Mouse (Mus musculus) heart, embryonic 14.5 days (tissue): ENCODE measurements around the gene Srpk2. TPM values are rescaled to one million over a fixed set of nuclear protein-coding genes. Genes with fewer than 3 reads are reported as not detected.

Experiments
- ATAC-seq: fragments of 200-750 bp; cut with Nextera tagmentation; 2 replicates; pipeline ENCODE4 v1.8.0; 2017; ENCODE audit warnings: low read depth, moderate TSS enrichment; ENCODE audit not compliant: insufficient number of reproducible peaks, insufficient read depth, low FRiP score
- H3K27ac ChIP-seq, 2 experiments: fragments of 200-500 bp in 1 of 2; fragments of 300-500 bp in 1 of 2; sonication (generic) in 1 of 2; replicated peaks in 1 of 2; 2 replicates each; pipeline ENCODE4 v1.5.1; 2012 to 2014; ENCODE audit warnings: low read depth in 2 of 2, low read length in 2 of 2, control low read depth in 1 of 2, mild to moderate bottlenecking in 1 of 2, mixed read lengths in 1 of 2; ENCODE audit not compliant: control insufficient read depth in 1 of 2, insufficient read depth in 1 of 2
- H3K27me3 ChIP-seq: fragments of 300-500 bp; sonication (generic); 2 replicates; pipeline ENCODE4 v1.6.1; 2014; ENCODE audit warnings: mild to moderate bottlenecking, low read length, control low read depth; ENCODE audit not compliant: control insufficient read depth, insufficient read depth
- H3K36me3 ChIP-seq: fragments of 300-500 bp; sonication (generic); 2 replicates; pipeline ENCODE4 v1.6.1; 2014; ENCODE audit warnings: mild to moderate bottlenecking, control low read depth, low read length, mixed read lengths; ENCODE audit not compliant: control insufficient read depth, insufficient read depth
- H3K4me1 ChIP-seq, 2 experiments: fragments of 200-500 bp in 1 of 2; fragments of 300-500 bp in 1 of 2; sonication (generic) in 1 of 2; 2 replicates each; pipeline ENCODE4 v1.6.1; 2012 to 2014; ENCODE audit warnings: low read length in 2 of 2, control low read depth in 1 of 2, mixed read lengths in 1 of 2; ENCODE audit not compliant: control insufficient read depth in 2 of 2, insufficient read depth in 2 of 2
- H3K4me2 ChIP-seq: fragments of 300-500 bp; sonication (generic); 2 replicates; pipeline ENCODE4 v1.6.1; 2014; ENCODE audit warnings: mild to moderate bottlenecking, low read length
- H3K4me3 ChIP-seq, 2 experiments: fragments of 200-500 bp in 1 of 2; fragments of 300-500 bp in 1 of 2; sonication (generic) in 1 of 2; 2 replicates each; pipeline ENCODE4 v1.5.1; 2012 to 2014; ENCODE audit warnings: low read length in 2 of 2, mild to moderate bottlenecking in 2 of 2, control low read depth in 1 of 2, low read depth in 1 of 2, moderate library complexity in 1 of 2; ENCODE audit not compliant: control insufficient read depth in 1 of 2, insufficient read depth in 1 of 2
- H3K9ac ChIP-seq: fragments of 300-500 bp; sonication (generic); 2 replicates; pipeline ENCODE4 v1.6.1; 2014; ENCODE audit warnings: mild to moderate bottlenecking, low read length
- H3K9me3 ChIP-seq: fragments of 300-500 bp; sonication (generic); 2 replicates; pipeline ENCODE4 v1.6.1; 2016; ENCODE audit warnings: low read length, control low read depth; ENCODE audit not compliant: control insufficient read depth
- WGBS: fragments of 180-500 bp; shearing (Covaris S2); extraction: QIAGEN DNeasy Blood & Tissue Kit; methylation state at CpG from one replicate; pipeline ENCODE4 v1.1.7; 2014; 5-methylcytosine and 5-hydroxymethylcytosine counted together
- polyA plus RNA-seq: library from polyadenylated mRNA; unstranded; fragments of >200 nt; fragmentation: Nextera tagmentation; extraction: Ambion mirVana; gene quantifications from 2 replicates; pipeline ENCODE4 v1.2.1, GENCODE M21; 2014

The Srpk2 gene
- 49.6 and 50.8 TPM in 2 replicates for polyA plus RNA-seq

DNA sequence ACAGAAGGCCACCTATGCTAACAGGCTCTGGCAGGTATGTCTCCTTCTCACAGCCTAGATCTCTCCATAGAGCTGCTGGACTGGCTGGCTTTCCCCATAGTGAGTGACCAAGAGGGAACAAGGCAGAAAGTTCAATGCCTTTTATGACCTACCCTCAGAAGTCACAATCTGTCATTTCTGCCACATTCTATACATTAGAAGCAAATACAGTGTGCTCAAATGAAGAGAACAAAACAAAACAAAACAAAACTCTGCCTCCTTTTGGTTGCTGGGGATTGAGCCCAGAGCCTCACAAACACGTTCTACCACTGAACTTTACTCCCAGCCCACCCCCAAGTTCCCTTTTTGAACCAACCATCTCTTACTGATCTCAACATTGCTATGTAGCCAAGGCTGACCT lies at the start of gene Srpk2:
Gene Srpk2 (minus strand): TSS at position 101 of the 400 bp plus-strand sequence.
- 65% methylated on average over 1 of the region's 1 CpGs for WGBS
- no peak for ATAC-seq
- Histone ChIP-seq H3K9me3 (no peaks in the 10 kb centered on the region), H3K4me2 (no peak within 1 kb of the TSS), H3K27me3 (no peaks in the 10 kb centered on the region), H3K4me1 (no peaks in the 10 kb centered on the region), H3K27ac (no peak within 1 kb of the TSS), H3K4me3 (no peak within 1 kb of the TSS), H3K9ac (no peak within 1 kb of the TSS), H3K36me3 (no peaks in the 10 kb centered on the region)

- Histone ChIP-seq H3K27me3 (no peaks in the 10 kb centered on the region), H3K9ac (no peak overlapping the region), H3K4me2 (no peak overlapping the region), H3K4me3 (no peak overlapping the region), H3K4me1 (no peaks in the 10 kb centered on the region), H3K27ac (no peak overlapping the region), H3K9me3 (peaks cover 6% of the 10 kb centered on the region), H3K36me3 (no peaks in the 10 kb centered on the region)
- WGBS = 90% methylated on average over 2 of the region's 2 CpGs
- ATAC-seq = no peak
These were observed 37.5 kb upstream of the Srpk2 start for GRCm38 (mm10) chr5:23721956-23722355.

- Histone ChIP-seq H3K9ac (no peak overlapping the region), H3K27ac (no peak overlapping the region), H3K36me3 (no peaks in the 10 kb centered on the region), H3K4me2 (no peak overlapping the region), H3K27me3 (no peaks in the 10 kb centered on the region), H3K4me1 (no peaks in the 10 kb centered on the region), H3K4me3 (no peak overlapping the region), H3K9me3 (no peaks in the 10 kb centered on the region)
- 74% methylated on average over 4 of the region's 4 CpGs for WGBS
- no peak for ATAC-seq
These were observed 34.5 kb upstream of the Srpk2 start for GRCm38 (mm10) chr5:23718881-23719328.

GRCm38 (mm10) chr5:23718182-23718534 lies 33.7 kb upstream of the Srpk2 start:
- H3K4me2 ChIP-seq = no peak overlapping the region
- no peaks in the 10 kb centered on the region for H3K27me3 ChIP-seq
- H3K4me1 ChIP-seq = peaks cover 0 to under 1% of the 10 kb centered on the region in 2 experiments; a peak in 2 of 4 replicates
- no peaks in the 10 kb centered on the region for H3K9me3 ChIP-seq
- H3K9ac ChIP-seq = no peak overlapping the region
- 59% methylated on average over 1 of the region's 1 CpGs for WGBS
- no peak overlapping the region for H3K4me3 ChIP-seq
- H3K27ac ChIP-seq = no peak overlapping the region
- H3K36me3 ChIP-seq = no peaks in the 10 kb centered on the region
- ATAC-seq = no peak

DNA sequence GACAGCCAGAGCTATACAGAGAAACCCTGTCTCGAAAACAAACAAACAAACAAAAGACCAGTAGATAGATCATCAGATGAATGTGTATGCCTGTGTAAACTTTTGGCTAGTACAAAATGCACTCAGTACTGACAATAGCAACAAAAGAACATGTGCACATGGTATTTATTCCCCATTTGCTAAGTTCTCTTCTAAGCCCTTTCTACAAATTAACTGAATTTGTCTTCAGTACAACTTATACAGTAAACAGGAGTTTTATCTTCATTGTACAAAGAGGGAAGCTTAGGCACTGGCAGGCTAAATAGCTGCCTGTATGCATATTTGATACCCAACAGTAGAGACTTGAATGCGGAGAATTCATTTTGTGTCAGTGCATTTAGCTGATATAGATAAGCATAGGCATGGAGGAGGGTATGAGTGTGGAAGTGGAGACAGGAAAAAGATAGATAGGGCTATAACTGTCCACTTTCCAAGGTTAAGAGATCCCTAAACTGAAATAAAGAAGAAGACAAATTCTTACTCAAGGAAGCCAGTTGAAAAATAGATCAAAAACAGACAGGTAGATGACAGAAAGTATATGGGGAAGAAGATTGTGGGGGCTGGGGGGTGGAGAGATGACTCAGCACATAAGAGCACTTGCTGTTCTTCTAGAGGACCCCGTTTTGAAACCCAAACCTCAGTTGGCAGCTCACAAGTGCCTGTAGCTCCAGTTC lies 33.2 kb upstream of the Srpk2 start:
- H3K27me3 ChIP-seq = no peaks in the 10 kb centered on the region
- H3K9ac ChIP-seq = no peak overlapping the region
- no peak overlapping the region for H3K4me3 ChIP-seq
- WGBS = 63% methylated on average over 3 of the region's 3 CpGs
- H3K27ac ChIP-seq = no peak overlapping the region
- H3K9me3 ChIP-seq = no peaks in the 10 kb centered on the region
- H3K4me1 ChIP-seq = peaks cover 2 to 5% of the 10 kb centered on the region in 2 experiments
- no peaks in the 10 kb centered on the region for H3K36me3 ChIP-seq
- no peak for ATAC-seq
- no peak overlapping the region for H3K4me2 ChIP-seq

DNA sequence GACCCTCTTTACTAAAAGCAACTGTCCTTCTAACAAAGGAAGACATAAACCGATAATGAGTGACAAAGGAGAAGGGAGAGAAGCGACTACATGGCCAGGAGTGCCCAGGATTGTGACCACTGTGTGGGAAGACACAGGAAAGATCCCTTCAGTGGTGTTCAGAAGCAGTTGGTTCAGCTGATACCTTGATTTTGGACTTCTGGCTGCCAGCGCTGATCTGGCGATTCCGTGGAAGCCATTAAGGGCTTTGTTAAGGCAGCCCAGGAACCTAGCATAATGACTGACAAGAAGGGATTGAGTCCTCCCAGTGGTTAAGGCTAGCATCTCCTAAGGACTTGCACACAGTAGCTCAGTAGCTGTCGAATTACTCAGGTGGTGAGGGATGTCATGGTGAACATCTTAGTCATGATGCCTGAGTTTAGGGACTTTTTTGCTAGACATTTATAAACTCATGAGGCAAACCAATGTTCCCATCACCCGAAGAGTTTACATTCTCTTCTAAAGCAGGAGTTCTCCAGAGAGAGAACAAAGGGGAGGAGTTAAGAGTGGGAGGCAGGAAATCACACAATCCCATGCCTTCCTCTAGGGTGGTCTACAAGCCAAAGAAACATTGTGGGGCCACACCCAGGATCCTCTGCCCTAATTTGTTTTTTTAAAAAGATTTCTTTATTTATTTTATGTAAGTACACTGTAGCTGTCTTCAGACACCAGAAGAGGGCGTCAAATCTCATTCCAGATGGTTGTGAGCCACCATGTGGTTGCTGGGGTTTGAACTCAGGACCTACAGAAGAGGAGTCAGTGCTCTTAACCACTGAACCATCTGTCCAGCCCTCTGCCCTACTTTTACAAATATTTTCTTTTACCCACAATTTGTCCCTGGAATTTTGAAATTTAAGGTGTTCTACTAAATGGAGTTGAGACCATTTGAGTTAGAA lies 29.3 kb upstream of the Srpk2 start:
- Histone ChIP-seq H3K27me3 (no peaks in the 10 kb centered on the region), H3K36me3 (peaks cover 16% of the 10 kb centered on the region), H3K4me3 (no peak overlapping the region), H3K27ac (no peak overlapping the region), H3K4me1 (peaks cover 2 to 5% of the 10 kb centered on the region in 2 experiments), H3K4me2 (no peak overlapping the region), H3K9me3 (peaks cover 13% of the 10 kb centered on the region), H3K9ac (no peak overlapping the region)
- ATAC-seq = no peak
- WGBS = 86% methylated on average over 8 of the region's 8 CpGs

GRCm38 (mm10) chr5:23712130-23713001 lies 27.9 kb upstream of the Srpk2 start:
- 5% methylated on average over 52 of the region's 60 CpGs for WGBS
- Histone ChIP-seq H3K4me1 (peaks cover 2 to 5% of the 10 kb centered on the region in 2 experiments), H3K9me3 (peaks cover 22% of the 10 kb centered on the region), H3K27ac (peak overlapping the region; percentile 86 to 89), H3K9ac (peak overlapping the region; percentile 80), H3K4me3 (peak overlapping the region; percentile 76 to 92), H3K4me2 (peak overlapping the region; percentile 84), H3K36me3 (peaks cover 25% of the 10 kb centered on the region), H3K27me3 (no peaks in the 10 kb centered on the region)
- ATAC-seq = peak; percentile 97
